Mouse (Mus musculus): Measurements from ENCODE around the gene Abi3. TPM values are rescaled to one million over a fixed set of nuclear protein-coding genes. Genes with fewer than 3 reads are reported as not detected.

The Abi3 gene
- total RNA-seq, 1 experiment from 2014 or later, result 8.7 TPM

Other genes starting within 250 kb of the Abi3 start
- 76.0 and 90.7 TPM in 2 replicates for gene Phb, start 175.5 kb downstream of the Abi3 start, total RNA-seq (2017)
- 21.9 and 26.4 TPM in 2 replicates for gene Zfp652, start 129.8 kb downstream of the Abi3 start, total RNA-seq (2017)
- 1.6 and 1.7 TPM in 2 replicates for gene B130006D01Rik, start 118.9 kb downstream of the Abi3 start, total RNA-seq (2017)
- 3.9 and 4.8 TPM in 2 replicates for gene Phospho1, start 18.0 kb downstream of the Abi3 start, total RNA-seq (2017)
- 12.0 and 33.3 TPM in 2 replicates for gene Gngt2, start 5.3 kb downstream of the Abi3 start, total RNA-seq (2017)
- 1.3 TPM in 1 of 2 replicates, not detected in the other for gene B4galnt2, start 72.4 kb upstream of the Abi3 start, total RNA-seq (2017)
- not detected in 2 replicates for gene Igf2bp1, start 163.5 kb upstream of the Abi3 start, total RNA-seq (2017)
- gene Gip, start 182.1 kb upstream of the Abi3 start, total RNA-seq (2017), result not detected in 2 replicates
- 38.0 and 41.3 TPM in 2 replicates for gene Snf8, start 192.4 kb upstream of the Abi3 start, total RNA-seq (2017)
- gene Ube2z, start 222.9 kb upstream of the Abi3 start, total RNA-seq (2017), result 19.2 and 19.9 TPM in 2 replicates
- gene Atp5g1, start 233.2 kb upstream of the Abi3 start, total RNA-seq (2017), result 23.8 and 56.9 TPM in 2 replicates